Mouse (Mus musculus): ENCODE measurements around the gene Sned1.
"Not testable (repeated sequence)": the region's sequence is repeated elsewhere in the genome, so short reads cannot be mapped to it uniquely, and the experiment has no call there.

DNA sequence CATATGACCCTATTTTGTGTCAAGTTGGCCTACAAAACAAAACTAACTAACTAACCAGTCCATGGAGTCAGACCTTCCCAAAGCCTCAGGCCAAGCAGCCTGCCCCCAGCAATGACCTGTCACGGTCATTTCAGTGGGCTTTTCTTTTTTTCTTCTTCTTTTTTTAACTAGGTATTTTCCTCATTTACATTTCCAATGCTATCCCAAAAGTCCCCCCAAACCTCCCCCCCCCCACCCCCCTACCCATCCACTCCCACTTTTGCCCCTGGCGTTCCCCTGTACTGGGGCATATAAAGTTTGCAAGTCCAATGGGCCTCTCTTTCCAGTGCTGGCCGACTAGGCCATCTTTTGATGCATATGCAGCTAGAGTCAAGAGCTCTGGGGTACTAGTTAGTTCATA lies 58.9 kb downstream of the Sned1 start:
- TF ChIP-seq CTCF, EP300 (IDR thresholded peaks at IDR 0.05; ENCODE audit: low read depth): not testable (repeated sequence)

Data from liver, postnatal 0 days (tissue).